Mouse (Mus musculus) CH12.LX (cell line): ENCODE results near the gene Nags.

Experiments used
- CTCF ChIP-seq, 2 experiments: IDR thresholded peaks in 1 of 2; conservative IDR thresholded peaks in 1 of 2; 2 replicates each; pipeline ENCODE4 v1.5.1; 2011 to 2012; ENCODE audit warnings: low read depth in 2 of 2, low read length in 2 of 2, improper control_type of control experiment in 1 of 2, inconsistent platforms in 1 of 2, mild to moderate bottlenecking in 1 of 2, moderate library complexity in 1 of 2
- E2F4 ChIP-seq: IDR thresholded peaks from 2 replicates; pipeline ENCODE4 v1.6.1; 2011; ENCODE audit warnings: low read depth, low read length, improper control_type of control experiment; ENCODE audit not compliant: insufficient replicate concordance
- EP300 ChIP-seq: IDR thresholded peaks from 2 replicates; pipeline ENCODE4 v1.6.1; 2011; ENCODE audit warnings: low read length, improper control_type of control experiment
- POLR2A ChIP-seq: IDR thresholded peaks from 2 replicates; pipeline ENCODE4 v1.6.1; 2011; ENCODE audit warnings: low read depth, mild to moderate bottlenecking, improper control_type of control experiment, low read length

- TF ChIP-seq CTCF (conservative IDR thresholded peaks at IDR 0.05 in 1 of 2, IDR thresholded peaks at IDR 0.05 in 1 of 2; ENCODE audit: low read depth in 2 of 2, low read length in 2 of 2) (no peak), E2F4 (no peak), POLR2A (no peak), EP300 (no peak)
Observed at GRCm38 (mm10) chr11:102165971-102166722, 20.8 kb downstream of the Nags start.
